ENCODE assay signal across 9 mouse cellular contexts in genomic region chr14:49783866-49784265, GRCm38 (mm10). TPM values are rescaled to one million over a fixed set of nuclear protein-coding genes. Genes with fewer than 3 reads are reported as not detected.
DNase-seq lines count a peak whose midpoint lies in the region; ATAC-seq and TF ChIP-seq lines count a peak whose summit lies in the region.
"Had no signal": no experiment of that assay in that cellular context is flagged by ENCODE, and none has a peak within 500 bp of the region (broad histone marks: within the 10 kb centered on the region; RNA-seq: fewer than 3 reads in every experiment).

No protein-coding gene starts in this region.

- peaks cover 6% of the 10 kb centered on the region; the same call in 1 of the 2 replicates for H3K4me1 ChIP-seq in heart, postnatal 0 days (ENCODE audit: control insufficient read depth, insufficient read depth)
- H3K4me1 ChIP-seq in embryonic facial prominence, embryonic 13.5 days, result peaks cover 10% of the 10 kb centered on the region
- H3K4me1 ChIP-seq in hindbrain, embryonic 16.5 days (ENCODE audit: control insufficient read depth, insufficient read depth, low read depth, low read length), result peaks cover 4% of the 10 kb centered on the region
- peaks cover 12% of the 10 kb centered on the region for H3K4me1 ChIP-seq in midbrain, embryonic 16.5 days (ENCODE audit: control insufficient read depth, insufficient read depth, low read length)

- no peaks in the 10 kb centered on the region for H3K36me3 ChIP-seq in heart, postnatal 0 days (replicated peaks; ENCODE audit: control insufficient read depth, insufficient read depth, low read length)
- H3K36me3 ChIP-seq in embryonic facial prominence, embryonic 13.5 days, result no peaks in the 10 kb centered on the region
- no peaks in the 10 kb centered on the region for H3K36me3 ChIP-seq in hindbrain, embryonic 16.5 days (ENCODE audit: control insufficient read depth, insufficient read depth, low read length)
- no peaks in the 10 kb centered on the region for H3K36me3 ChIP-seq in midbrain, embryonic 16.5 days (ENCODE audit: control insufficient read depth, insufficient read depth, low read length)

- ATAC-seq in heart, postnatal 0 days (ENCODE audit: insufficient read depth, low read depth), result no peak
- ATAC-seq in embryonic facial prominence, embryonic 13.5 days (ENCODE audit: insufficient number of reproducible peaks, insufficient read depth, low FRiP score, low TSS enrichment, low read depth), result no peak
- no peak for ATAC-seq in hindbrain, embryonic 16.5 days
- no peak for ATAC-seq in midbrain, embryonic 16.5 days

- no peaks in the 10 kb centered on the region for H3K9me3 ChIP-seq in heart, postnatal 0 days (replicated peaks; ENCODE audit: control insufficient read depth, low read length)
- no peaks in the 10 kb centered on the region for H3K9me3 ChIP-seq in embryonic facial prominence, embryonic 13.5 days
- H3K9me3 ChIP-seq in hindbrain, embryonic 16.5 days (ENCODE audit: control insufficient read depth, low read length), result no peaks in the 10 kb centered on the region
- H3K9me3 ChIP-seq in midbrain, embryonic 16.5 days (replicated peaks; ENCODE audit: control insufficient read depth, low read length, poor library complexity, severe bottlenecking), result no peaks in the 10 kb centered on the region

- H3K27me3 ChIP-seq in heart, postnatal 0 days (ENCODE audit: control insufficient read depth, insufficient read depth, low read length), result no peaks in the 10 kb centered on the region
- H3K27me3 ChIP-seq in embryonic facial prominence, embryonic 13.5 days, result peaks cover 3% of the 10 kb centered on the region; the same call in 1 of the 2 replicates
- H3K27me3 ChIP-seq in hindbrain, embryonic 16.5 days (replicated peaks; ENCODE audit: control insufficient read depth, insufficient read depth, low read length), result no peaks in the 10 kb centered on the region
- H3K27me3 ChIP-seq in midbrain, embryonic 16.5 days (ENCODE audit: control insufficient read depth, insufficient read depth, low read depth, low read length), result no peaks in the 10 kb centered on the region
- H3K27me3 ChIP-seq: CH12.LX had no signal

- 0 out of 2 replicates have a peak overlapping the region, but pooled peaks have one; percentile 58 for H3K4me3 ChIP-seq in heart, postnatal 0 days (ENCODE audit: low read depth, low read length)
- H3K4me3 ChIP-seq in embryonic facial prominence, embryonic 13.5 days, result peak overlapping the region; percentile 64
- H3K4me3 ChIP-seq in hindbrain, embryonic 16.5 days (ENCODE audit: low read length), result no peak overlapping the region
- H3K4me3 ChIP-seq in midbrain, embryonic 16.5 days (ENCODE audit: low read depth, low read length), result peak overlapping the region; percentile 56

- no peak for TF ChIP-seq CTCF in heart, postnatal 0 days (IDR thresholded peaks at IDR 0.05; ENCODE audit: low read depth)

- no peak overlapping the region for H3K9ac ChIP-seq in heart, postnatal 0 days (replicated peaks; ENCODE audit: low read depth, low read length)
- no peak overlapping the region for H3K9ac ChIP-seq in embryonic facial prominence, embryonic 13.5 days
- H3K9ac ChIP-seq in hindbrain, embryonic 16.5 days (ENCODE audit: low read depth, low read length), result no peak overlapping the region
- no peak overlapping the region for H3K9ac ChIP-seq in midbrain, embryonic 16.5 days (ENCODE audit: low read depth, low read length)

- no peak for DNase-seq in heart, postnatal 0 days (ENCODE audit: low spot score)
- no peak for DNase-seq in heart, adult 18-20 months
- no peak for DNase-seq in right cerebral cortex, postnatal 14 days
- DNase-seq in left cerebral cortex, postnatal 4 days, result no peak
- DNase-seq in gastrocnemius, adult 18-20 months (ENCODE audit: low spot score), result no peak

- H3K27ac ChIP-seq in heart, postnatal 0 days (ENCODE audit: low read depth), result 0 out of 2 replicates have a peak overlapping the region, but pooled peaks have one; percentile 68
- no peak overlapping the region for H3K27ac ChIP-seq in embryonic facial prominence, embryonic 13.5 days
- no peak overlapping the region for H3K27ac ChIP-seq in hindbrain, embryonic 16.5 days (ENCODE audit: low read depth, low read length)
- no peak overlapping the region for H3K27ac ChIP-seq in midbrain, embryonic 16.5 days (ENCODE audit: low read length)

- no peak for TF ChIP-seq EP300 in heart, postnatal 0 days (IDR thresholded peaks at IDR 0.05; ENCODE audit: low read depth)

- WGBS in heart, postnatal 0 days, result 65% methylated on average over 4 of the region's 4 CpGs
- 83% methylated on average over 4 of the region's 4 CpGs for WGBS in embryonic facial prominence, embryonic 13.5 days
- WGBS in hindbrain, embryonic 16.5 days, result 80% methylated on average over 4 of the region's 4 CpGs
- WGBS in midbrain, embryonic 16.5 days, result 75% methylated on average over 4 of the region's 4 CpGs

- peak overlapping the region; percentile 65; the same call in 1 of the 2 replicates for H3K4me2 ChIP-seq in heart, postnatal 0 days (ENCODE audit: low read depth, low read length)
- H3K4me2 ChIP-seq in embryonic facial prominence, embryonic 13.5 days, result peak overlapping the region; percentile 80
- peak overlapping the region; percentile 70 for H3K4me2 ChIP-seq in hindbrain, embryonic 16.5 days (ENCODE audit: low read length)
- peak overlapping the region; percentile 68 for H3K4me2 ChIP-seq in midbrain, embryonic 16.5 days (ENCODE audit: low read length)

- intact Hi-C loops in left cerebral cortex, postnatal 4 days (cut with DNase I), result no loop called here

RNA-seq across cellular contexts. Expression of gene Armh4, which starts 0.7 kb away (rescaled TPM):
- 29.2 and 34.0 TPM in 2 replicates for total RNA-seq in heart, postnatal 0 days (2014; rRNA removed; ENCODE audit: low replicate concordance)
- polyA plus RNA-seq in heart, postnatal 0 days (2015; fragmentation: Nextera tagmentation; extraction: Ambion mirVana), result 12.7 and 14.2 TPM in 2 replicates
- total RNA-seq in heart, adult 18-20 months (2021), result 10 to 100 TPM in 1 of 2 experiments, 1 to 10 TPM in 1; 6.9 to 10.2 TPM
- polyA plus RNA-seq in embryonic facial prominence, embryonic 13.5 days (2015; fragmentation: Nextera tagmentation; extraction: Ambion mirVana), result 17.1 and 22.1 TPM in 2 replicates
- polyA plus RNA-seq in hindbrain, embryonic 16.5 days (2015; fragmentation: Nextera tagmentation; extraction: Ambion mirVana), result 26.4 and 26.7 TPM in 2 replicates
- 23.2 and 24.4 TPM in 2 replicates for polyA plus RNA-seq in midbrain, embryonic 16.5 days (2015; fragmentation: Nextera tagmentation; extraction: Ambion mirVana)
- total RNA-seq in left cerebral cortex, postnatal 4 days (2021), result 10 to 100 TPM; 23.0 to 23.6 TPM
- total RNA-seq in gastrocnemius, adult 18-20 months (2021), result 1 to 10 TPM; 1.3 to 1.8 TPM
- total RNA-seq: CH12.LX had no signal
